Mouse (Mus musculus) midbrain, embryonic 13.5 days (tissue): ENCODE measurements around the gene Arhgef38. TPM values are rescaled to one million over a fixed set of nuclear protein-coding genes. Genes with fewer than 3 reads are reported as not detected.

Experiments
- ATAC-seq: fragments of 200-750 bp; cut with Nextera tagmentation; 2 replicates; pipeline ENCODE4 v1.8.0; 2017; ENCODE audit warnings: mild to moderate bottlenecking, moderate TSS enrichment, moderate library complexity
- H3K27ac ChIP-seq: fragments of 300-500 bp; sonication (generic); 2 replicates; pipeline ENCODE4 v1.5.1; 2015; ENCODE audit warnings: inconsistent platforms, mild to moderate bottlenecking, moderate library complexity
- H3K27me3 ChIP-seq: fragments of 300-500 bp; sonication (generic); 2 replicates; pipeline ENCODE4 v1.6.1; 2015; ENCODE audit warnings: mild to moderate bottlenecking, inconsistent platforms
- H3K36me3 ChIP-seq: fragments of 300-500 bp; sonication (generic); 2 replicates; pipeline ENCODE4 v1.6.1; 2015; ENCODE audit warnings: mild to moderate bottlenecking, inconsistent platforms
- H3K4me1 ChIP-seq: fragments of 300-500 bp; sonication (generic); replicated peaks from 2 replicates; pipeline ENCODE4 v1.6.1; 2015; ENCODE audit warnings: inconsistent platforms
- H3K4me2 ChIP-seq: fragments of 300-500 bp; sonication (generic); replicated peaks from 2 replicates; pipeline ENCODE4 v1.6.1; 2015; ENCODE audit warnings: moderate library complexity, mild to moderate bottlenecking, inconsistent platforms
- H3K4me3 ChIP-seq: fragments of 300-500 bp; sonication (generic); replicated peaks from 2 replicates; pipeline ENCODE4 v1.5.1; 2015; ENCODE audit warnings: mild to moderate bottlenecking, inconsistent platforms
- H3K9ac ChIP-seq: fragments of 300-500 bp; sonication (generic); replicated peaks from 2 replicates; pipeline ENCODE4 v1.6.1; 2015; ENCODE audit warnings: mild to moderate bottlenecking, inconsistent platforms
- H3K9me3 ChIP-seq: fragments of 300-500 bp; sonication (generic); 2 replicates; pipeline ENCODE4 v1.6.1; 2016; ENCODE audit warnings: mild to moderate bottlenecking, inconsistent platforms
- WGBS: fragments of 180-500 bp; shearing (Covaris S2); methylation state at CpG from one replicate; pipeline ENCODE4 v1.1.7; 2015; 5-methylcytosine and 5-hydroxymethylcytosine counted together
- polyA plus RNA-seq: library from polyadenylated mRNA; unstranded; fragments of >200 nt; fragmentation: Nextera tagmentation; extraction: Ambion mirVana; gene quantifications from 2 replicates; pipeline ENCODE4 v1.2.1, GENCODE M21; 2015

Arhgef38 gene
- polyA plus RNA-seq = 0.05 TPM in 1 of 2 replicates, not detected in the other

- ATAC-seq = no peak
- H3K4me3 ChIP-seq = no peak within 1 kb of the TSS
- H3K4me1 ChIP-seq = no peaks in the 10 kb centered on the region
- no peak within 1 kb of the TSS for H3K27ac ChIP-seq
- no peak within 1 kb of the TSS for H3K9ac ChIP-seq
- no peaks in the 10 kb centered on the region for H3K27me3 ChIP-seq
- H3K36me3 ChIP-seq = no peaks in the 10 kb centered on the region
- 72% methylated on average over 12 of the region's 12 CpGs for WGBS
- no peak within 1 kb of the TSS for H3K4me2 ChIP-seq
- no peaks in the 10 kb centered on the region for H3K9me3 ChIP-seq
Observed at GRCm38 (mm10) chr3:133234821-133235295, at the start of gene Arhgef38. TSS of gene Arhgef38 (minus strand) at chr3:133234949.

GRCm38 (mm10) chr3:133271887-133272286 lies 37.1 kb upstream of the Arhgef38 start:
- Histone ChIP-seq H3K9me3 (no peaks in the 10 kb centered on the region), H3K36me3 (no peaks in the 10 kb centered on the region), H3K27ac (no peak overlapping the region), H3K4me2 (no peak overlapping the region), H3K9ac (no peak overlapping the region), H3K4me3 (no peak overlapping the region), H3K4me1 (no peaks in the 10 kb centered on the region), H3K27me3 (no peaks in the 10 kb centered on the region)
- 20% methylated on average over 3 of the region's 3 CpGs for WGBS
- no peak for ATAC-seq

GRCm38 (mm10) chr3:133258860-133259259 lies 24.1 kb upstream of the Arhgef38 start:
- ATAC-seq = no peak
- Histone ChIP-seq H3K27ac (no peak overlapping the region), H3K27me3 (no peaks in the 10 kb centered on the region), H3K9me3 (no peaks in the 10 kb centered on the region), H3K4me2 (no peak overlapping the region), H3K4me1 (no peaks in the 10 kb centered on the region), H3K4me3 (no peak overlapping the region), H3K36me3 (no peaks in the 10 kb centered on the region), H3K9ac (no peak overlapping the region)
- WGBS = 94% methylated on average over 2 of the region's 2 CpGs

- Histone ChIP-seq H3K9me3 (no peaks in the 10 kb centered on the region), H3K4me1 (no peaks in the 10 kb centered on the region), H3K4me2 (no peak overlapping the region), H3K4me3 (no peak overlapping the region), H3K27ac (no peak overlapping the region), H3K36me3 (no peaks in the 10 kb centered on the region), H3K27me3 (no peaks in the 10 kb centered on the region), H3K9ac (no peak overlapping the region)
- ATAC-seq = no peak
- 85% methylated on average over 4 of the region's 4 CpGs for WGBS
Observed at GRCm38 (mm10) chr3:133255842-133256241, 21.1 kb upstream of the Arhgef38 start.

GRCm38 (mm10) chr3:133244027-133244426 lies 9.3 kb upstream of the Arhgef38 start:
- peak overlapping the region; percentile 59 for H3K27ac ChIP-seq
- peaks cover 8% of the 10 kb centered on the region for H3K4me1 ChIP-seq
- no peak overlapping the region for H3K4me3 ChIP-seq
- H3K9me3 ChIP-seq = no peaks in the 10 kb centered on the region
- WGBS = 43% methylated on average over 9 of the region's 9 CpGs
- H3K9ac ChIP-seq = no peak overlapping the region
- H3K4me2 ChIP-seq = no peak overlapping the region
- H3K36me3 ChIP-seq = no peaks in the 10 kb centered on the region
- no peaks in the 10 kb centered on the region for H3K27me3 ChIP-seq
- peak; percentile 74 for ATAC-seq

- Histone ChIP-seq H3K27ac (no peak overlapping the region), H3K27me3 (no peaks in the 10 kb centered on the region), H3K4me3 (no peak overlapping the region), H3K9ac (no peak overlapping the region), H3K36me3 (no peaks in the 10 kb centered on the region), H3K9me3 (no peaks in the 10 kb centered on the region), H3K4me1 (peaks cover 8% of the 10 kb centered on the region), H3K4me2 (no peak overlapping the region)
- 81% methylated on average over 1 of the region's 1 CpGs for WGBS
- ATAC-seq = no peak
Observed at GRCm38 (mm10) chr3:133241916-133242315, 7.2 kb upstream of the Arhgef38 start.

- WGBS = 66% methylated on average over 9 of the region's 9 CpGs
- Histone ChIP-seq H3K4me3 (no peak overlapping the region), H3K27me3 (no peaks in the 10 kb centered on the region), H3K4me1 (no peaks in the 10 kb centered on the region), H3K4me2 (no peak overlapping the region), H3K27ac (no peak overlapping the region), H3K36me3 (no peaks in the 10 kb centered on the region), H3K9me3 (no peaks in the 10 kb centered on the region), H3K9ac (no peak overlapping the region)
- no peak for ATAC-seq
Observed at GRCm38 (mm10) chr3:133233993-133234392, 756 bp downstream of the Arhgef38 start.

GRCm38 (mm10) chr3:133230427-133230826 lies 4.3 kb downstream of the Arhgef38 start:
- ATAC-seq = no peak
- WGBS = 89% methylated on average over 2 of the region's 2 CpGs

GRCm38 (mm10) chr3:133229594-133229993 lies 5.2 kb downstream of the Arhgef38 start:
- ATAC-seq = no peak
- Histone ChIP-seq H3K4me3 (no peak overlapping the region), H3K4me2 (no peak overlapping the region), H3K4me1 (no peaks in the 10 kb centered on the region), H3K27ac (no peak overlapping the region), H3K27me3 (no peaks in the 10 kb centered on the region), H3K36me3 (no peaks in the 10 kb centered on the region), H3K9ac (no peak overlapping the region), H3K9me3 (no peaks in the 10 kb centered on the region)

More at GRCm38 (mm10) chr3:133230427-133230826, 4.3 kb downstream of the Arhgef38 start:
- H3K27me3 ChIP-seq = no peaks in the 10 kb centered on the region
- no peaks in the 10 kb centered on the region for H3K4me1 ChIP-seq
- H3K36me3 ChIP-seq = no peaks in the 10 kb centered on the region
- H3K4me2 ChIP-seq = no peak overlapping the region
- no peak overlapping the region for H3K9ac ChIP-seq
- H3K9me3 ChIP-seq = no peaks in the 10 kb centered on the region
- no peak overlapping the region for H3K4me3 ChIP-seq
- no peak overlapping the region for H3K27ac ChIP-seq

- Histone ChIP-seq H3K9me3 (no peaks in the 10 kb centered on the region), H3K4me3 (no peak overlapping the region), H3K27me3 (no peaks in the 10 kb centered on the region), H3K4me1 (no peaks in the 10 kb centered on the region), H3K27ac (no peak overlapping the region), H3K36me3 (no peaks in the 10 kb centered on the region), H3K9ac (no peak overlapping the region), H3K4me2 (no peak overlapping the region)
- WGBS = 90% methylated on average over 19 of the region's 19 CpGs
- ATAC-seq = no peak
Observed at GRCm38 (mm10) chr3:133227258-133228012, 7.3 kb downstream of the Arhgef38 start.

GRCm38 (mm10) chr3:133218501-133218900 lies 16.2 kb downstream of the Arhgef38 start:
- Histone ChIP-seq H3K36me3 (no peaks in the 10 kb centered on the region), H3K4me1 (no peaks in the 10 kb centered on the region), H3K4me3 (no peak overlapping the region), H3K9ac (no peak overlapping the region), H3K27ac (no peak overlapping the region), H3K4me2 (no peak overlapping the region), H3K27me3 (no peaks in the 10 kb centered on the region), H3K9me3 (no peaks in the 10 kb centered on the region)
- WGBS = 67% methylated on average over 7 of the region's 7 CpGs
- no peak for ATAC-seq

- no peaks in the 10 kb centered on the region for H3K9me3 ChIP-seq
- whole genome bisulfite sequencing = 91% methylated on average over 5 of the region's 5 CpGs
- H3K4me2 ChIP-seq = no peak overlapping the region
- no peaks in the 10 kb centered on the region for H3K4me1 ChIP-seq
- no peaks in the 10 kb centered on the region for H3K27me3 ChIP-seq
- ATAC-seq = no peak
- no peak overlapping the region for H3K27ac ChIP-seq
- H3K4me3 ChIP-seq = no peak overlapping the region
- H3K9ac ChIP-seq = no peak overlapping the region
- H3K36me3 ChIP-seq = no peaks in the 10 kb centered on the region
Observed at GRCm38 (mm10) chr3:133215198-133215819, 19.4 kb downstream of the Arhgef38 start.
